Mouse (Mus musculus) fat pad, adult 2 months (tissue): ENCODE data around the gene Slc36a2.

Source experiments
- DNase-seq: peaks from one replicate; pipeline ENCODE4 v3.0.0-alpha.2; 2011; ENCODE audit warnings: low read depth, low spot score; ENCODE audit errors: extremely low read depth

Slc36a2 gene

GRCm38 (mm10) chr11:55184246-55184645 lies 631 bp downstream of the Slc36a2 start:
- no peak for DNase-seq

GRCm38 (mm10) chr11:55183124-55183523 lies 1.8 kb downstream of the Slc36a2 start:
- DNase-seq = no peak

- no peak for DNase-seq
Observed at GRCm38 (mm10) chr11:55179856-55180255, 5.0 kb downstream of the Slc36a2 start.

GRCm38 (mm10) chr11:55178830-55179229 lies 6.0 kb downstream of the Slc36a2 start:
- peak; percentile 75 for DNase-seq

GRCm38 (mm10) chr11:55170501-55170900 lies 14.4 kb downstream of the Slc36a2 start:
- no peak for DNase-seq

- DNase-seq = no peak
Observed at GRCm38 (mm10) chr11:55168914-55169313, 16.0 kb downstream of the Slc36a2 start.

- DNase-seq = no peak
Observed at GRCm38 (mm10) chr11:55168504-55168903, 16.4 kb downstream of the Slc36a2 start.

GRCm38 (mm10) chr11:55165748-55166147 lies 19.1 kb downstream of the Slc36a2 start:
- no peak for DNase-seq

- DNase-seq = no peak
Observed at GRCm38 (mm10) chr11:55164723-55165122, 20.2 kb downstream of the Slc36a2 start.

GRCm38 (mm10) chr11:55162670-55163069 lies 22.2 kb downstream of the Slc36a2 start:
- DNase-seq = no peak

- DNase-seq = no peak
Observed at GRCm38 (mm10) chr11:55158785-55159359, 26.0 kb downstream of the Slc36a2 start.

- no peak for DNase-seq
Observed at GRCm38 (mm10) chr11:55155070-55155421, 29.8 kb downstream of the Slc36a2 start.

- DNase-seq = no peak
Observed at GRCm38 (mm10) chr11:55154398-55155069, 30.3 kb downstream of the Slc36a2 start.

- DNase-seq = no peak
Observed at GRCm38 (mm10) chr11:55151608-55152007, 33.3 kb downstream of the Slc36a2 start, which contains the start of gene Slc36a3. Slc36a3 (minus strand) TSS chr11:55151708.

- no peak for DNase-seq
Observed at GRCm38 (mm10) chr11:55148461-55148860, 36.4 kb downstream of the Slc36a2 start.

GRCm38 (mm10) chr11:55147423-55147822 lies 37.5 kb downstream of the Slc36a2 start:
- no peak for DNase-seq

GRCm38 (mm10) chr11:55146855-55147254 lies 38.0 kb downstream of the Slc36a2 start:
- no peak for DNase-seq

GRCm38 (mm10) chr11:55144011-55144410 lies 40.9 kb downstream of the Slc36a2 start:
- no peak for DNase-seq

GRCm38 (mm10) chr11:55141502-55141901 lies 43.4 kb downstream of the Slc36a2 start:
- DNase-seq = no peak

- no peak for DNase-seq
Observed at GRCm38 (mm10) chr11:55137646-55138045, 47.2 kb downstream of the Slc36a2 start.

GRCm38 (mm10) chr11:55136770-55137547 lies 47.9 kb downstream of the Slc36a2 start:
- DNase-seq = no peak

- no peak for DNase-seq
Observed at GRCm38 (mm10) chr11:55134871-55135270, 50.0 kb downstream of the Slc36a2 start.
